Mouse (Mus musculus) stomach, postnatal 0 days (tissue): ENCODE results near the gene Gja5.

Experiments used
- CTCF ChIP-seq: IDR thresholded peaks from 2 replicates; pipeline ENCODE4 v1.5.1; 2016; ENCODE audit warnings: antibody characterized with exemption, low read depth, mild to moderate bottlenecking, moderate library complexity
- EP300 ChIP-seq: optimal IDR thresholded peaks from 2 replicates; pipeline ENCODE3; 2016; ENCODE audit warnings: antibody characterized with exemption

DNA sequence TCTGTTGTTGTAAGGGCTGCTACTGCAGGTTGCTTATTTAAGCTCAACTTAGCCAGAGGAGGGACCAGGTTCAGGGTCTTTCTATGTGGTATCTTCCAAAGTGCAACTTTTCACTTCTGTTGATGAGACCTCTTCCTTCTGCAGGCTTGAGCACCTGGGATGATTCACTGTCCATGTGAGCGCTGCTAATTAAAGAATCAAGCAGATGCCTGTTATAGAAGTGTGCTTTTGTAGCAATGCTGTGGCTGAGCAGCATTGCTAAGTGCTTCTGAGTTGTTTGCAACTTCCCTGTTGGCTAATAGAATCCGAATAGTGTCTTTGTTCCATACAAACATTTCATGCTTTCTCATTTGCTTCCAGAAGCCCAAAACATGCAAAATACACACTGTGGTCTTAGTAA lies 34.2 kb upstream of the Gja5 start:
- TF ChIP-seq EP300: no peak
- TF ChIP-seq CTCF: no peak
